Mouse (Mus musculus) T-cell, adult 2 months (primary cell): ENCODE data around the gene Ptprm.

Experiments
- DNase-seq: peaks from one replicate; pipeline ENCODE4 v3.0.0; 2022; ENCODE audit warnings: low spot score

The Ptprm gene

GRCm38 (mm10) chr17:66665791-66666190 is 688.5 kb downstream of the Ptprm start:
- DNase-seq: no peak

DNA sequence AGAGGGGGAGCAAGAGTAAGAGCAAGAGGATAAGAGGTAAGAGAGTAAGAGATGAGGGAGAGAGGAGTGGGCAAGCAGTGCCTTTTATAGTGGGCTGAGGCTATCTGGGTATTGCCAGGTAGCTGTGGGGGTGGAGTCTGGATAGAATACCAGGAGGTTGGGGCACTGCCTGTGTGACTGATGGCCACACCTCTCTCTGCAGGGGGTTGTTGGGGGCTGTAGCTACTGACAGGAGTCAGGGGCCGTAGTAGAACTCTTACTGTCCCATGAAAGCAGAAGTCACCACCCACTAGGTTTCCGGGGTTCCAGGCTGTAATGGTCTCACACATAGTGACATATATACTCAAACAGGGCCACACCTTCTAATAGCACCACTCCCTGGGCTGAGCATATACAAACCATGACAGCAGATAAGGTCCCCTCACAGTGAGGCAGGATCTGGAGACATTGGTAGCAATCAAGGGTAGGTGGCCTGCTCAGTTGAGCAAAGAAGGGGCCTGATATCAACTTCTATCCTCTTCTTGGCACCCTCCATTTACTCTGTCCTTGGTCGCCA is 689.0 kb downstream of the Ptprm start:
- no peak for DNase-seq

- DNase-seq: no peak
Observed at GRCm38 (mm10) chr17:66664796-66665195, 689.5 kb downstream of the Ptprm start.

- no peak for DNase-seq
Observed at GRCm38 (mm10) chr17:66659242-66659641, 695.0 kb downstream of the Ptprm start.

DNA sequence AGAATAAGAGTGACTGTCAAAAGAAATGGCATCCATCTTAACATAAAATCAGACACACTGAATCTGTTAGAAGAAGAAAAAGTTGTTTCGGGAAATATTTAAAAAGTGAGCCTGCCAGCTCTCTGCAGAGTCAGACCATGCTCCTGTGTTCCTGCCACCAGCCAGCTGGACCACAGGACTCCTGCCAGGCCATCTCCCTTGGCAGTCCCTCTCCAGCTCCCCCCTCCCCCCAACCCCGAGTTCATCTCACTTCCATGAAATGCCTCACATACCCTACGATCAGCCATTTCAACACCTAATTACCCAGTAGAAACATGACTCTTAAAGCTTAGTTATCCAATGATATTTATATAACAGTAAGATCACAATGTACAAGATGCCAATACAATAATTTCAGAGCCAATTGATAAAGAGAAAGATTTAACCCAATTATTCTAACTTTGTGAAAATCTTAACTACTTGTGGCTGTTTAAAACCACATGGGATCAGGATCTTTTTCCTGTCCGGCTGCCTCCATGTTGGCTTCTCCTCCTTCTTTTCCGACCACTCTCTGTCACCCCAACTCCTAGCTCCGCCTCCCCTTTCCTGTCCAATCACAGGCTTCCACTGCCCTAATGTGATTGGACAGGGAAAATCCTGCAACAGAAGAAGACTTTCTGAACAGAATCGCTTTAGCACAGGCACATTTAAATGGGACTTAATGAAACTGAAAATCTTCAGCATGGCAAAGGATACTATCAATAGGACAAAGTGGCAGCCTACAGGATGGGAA is 716.1 kb downstream of the Ptprm start:
- no peak for DNase-seq

DNA sequence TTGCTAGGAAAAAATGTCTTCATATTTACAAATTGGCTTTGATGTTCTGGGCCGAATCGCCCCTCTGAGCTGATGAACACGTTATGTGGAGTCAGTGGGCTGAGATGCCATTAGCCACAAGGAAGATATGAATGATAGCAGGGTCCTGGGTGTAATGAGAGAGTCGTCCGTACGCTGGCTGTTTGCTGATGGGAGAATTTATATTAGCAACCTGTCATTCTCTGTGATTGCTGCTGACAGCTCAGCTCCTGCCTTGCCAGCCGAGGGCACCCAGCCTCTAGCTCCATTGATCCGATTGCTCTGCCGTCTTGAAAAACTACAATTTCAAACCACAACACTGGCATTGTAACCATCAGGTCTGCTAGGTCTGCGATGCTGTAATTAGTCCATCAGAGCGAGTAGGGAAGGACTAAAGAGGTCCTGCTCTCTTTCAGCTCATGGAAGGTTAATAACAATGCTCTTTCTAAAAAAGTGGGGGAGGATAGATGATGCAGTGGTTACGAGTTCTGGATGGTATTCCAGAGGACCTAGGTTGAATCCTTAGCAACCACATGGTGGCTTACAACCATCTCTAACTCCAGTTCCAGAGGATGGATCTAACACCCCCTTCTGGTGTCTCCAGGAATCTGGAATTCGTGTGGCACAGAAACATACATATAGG is 734.1 kb downstream of the Ptprm start:
- DNase-seq: no peak

- no peak for DNase-seq
Observed at GRCm38 (mm10) chr17:66619255-66619826, 734.9 kb downstream of the Ptprm start.
